Mouse (Mus musculus): ENCODE data around the gene S100a5.
A peak's percentile ranks its signal among the peaks of the same experiment; 100 is the strongest.

S100a5 gene

GRCm38 (mm10) chr3:90625496-90625895 is 17.2 kb downstream of the S100a5 start:
- no peak for DNase-seq (ENCODE audit: low read depth, low spot score)

GRCm38 (mm10) chr3:90626266-90627021 is 18.1 kb downstream of the S100a5 start:
- no peak for DNase-seq (ENCODE audit: low read depth, low spot score)

- no peak for DNase-seq (ENCODE audit: low read depth, low spot score)
Observed at GRCm38 (mm10) chr3:90627366-90627765, 19.0 kb downstream of the S100a5 start.

- peak; percentile 49 for DNase-seq (ENCODE audit: low read depth, low spot score)
Observed at GRCm38 (mm10) chr3:90627807-90628206, 19.5 kb downstream of the S100a5 start.

GRCm38 (mm10) chr3:90629298-90629697 is 21.0 kb downstream of the S100a5 start:
- no peak for DNase-seq (ENCODE audit: low read depth, low spot score)

- no peak for DNase-seq (ENCODE audit: low read depth, low spot score)
Observed at GRCm38 (mm10) chr3:90631984-90632383, 23.7 kb downstream of the S100a5 start.

GRCm38 (mm10) chr3:90638511-90639275 is 30.4 kb downstream of the S100a5 start:
- DNase-seq (ENCODE audit: low read depth, low spot score): no peak

- peak; percentile 68 for DNase-seq (ENCODE audit: low read depth, low spot score)
Observed at GRCm38 (mm10) chr3:90639511-90640154, 31.3 kb downstream of the S100a5 start.

GRCm38 (mm10) chr3:90640981-90641380 is 32.7 kb downstream of the S100a5 start:
- no peak for DNase-seq (ENCODE audit: low read depth, low spot score)

GRCm38 (mm10) chr3:90644220-90644619 is 35.9 kb downstream of the S100a5 start:
- peak; percentile 36 for DNase-seq (ENCODE audit: low read depth, low spot score)

- DNase-seq (ENCODE audit: low read depth, low spot score): no peak
Observed at GRCm38 (mm10) chr3:90647291-90647690, 39.0 kb downstream of the S100a5 start.

- no peak for DNase-seq (ENCODE audit: low read depth, low spot score)
Observed at GRCm38 (mm10) chr3:90648981-90649380, 40.7 kb downstream of the S100a5 start.

GRCm38 (mm10) chr3:90649832-90650231 is 41.5 kb downstream of the S100a5 start:
- no peak for DNase-seq (ENCODE audit: low read depth, low spot score)

- peak; percentile 44 for DNase-seq (ENCODE audit: low read depth, low spot score)
Observed at GRCm38 (mm10) chr3:90652878-90653508, 44.7 kb downstream of the S100a5 start.

- no peak for DNase-seq (ENCODE audit: low read depth, low spot score)
Observed at GRCm38 (mm10) chr3:90653717-90654116, 45.4 kb downstream of the S100a5 start, which contains the start of gene S100a7a. Gene S100a7a (plus strand): TSS chr3:90654017.

- DNase-seq (ENCODE audit: low read depth, low spot score): no peak
Observed at GRCm38 (mm10) chr3:90657405-90657804, 49.1 kb downstream of the S100a5 start.

GRCm38 (mm10) chr3:90659364-90660044 is 51.2 kb downstream of the S100a5 start:
- DNase-seq (ENCODE audit: low read depth, low spot score): no peak
